Mouse (Mus musculus) MEL-GATA-1-ER (cell line): ENCODE measurements at regions not wholly inside any gene's neighbourhood (a gene's known extent, or its start where the extent isn't known, plus 50 kb on each side); places are given as distances from the start of the nearest gene placed in this dataset.
A peak's percentile ranks its signal among the peaks of the same experiment; 100 is the strongest.
"Not testable (repeated sequence)": the region's sequence is repeated elsewhere in the genome, so short reads cannot be mapped to it uniquely, and the experiment has no call there.

ENCODE experiments used
- DNase-seq: peaks from one replicate; pipeline ENCODE4 v3.0.0-alpha.2; 2012; ENCODE audit warnings: low read depth; ENCODE audit errors: extremely low read depth

DNA sequence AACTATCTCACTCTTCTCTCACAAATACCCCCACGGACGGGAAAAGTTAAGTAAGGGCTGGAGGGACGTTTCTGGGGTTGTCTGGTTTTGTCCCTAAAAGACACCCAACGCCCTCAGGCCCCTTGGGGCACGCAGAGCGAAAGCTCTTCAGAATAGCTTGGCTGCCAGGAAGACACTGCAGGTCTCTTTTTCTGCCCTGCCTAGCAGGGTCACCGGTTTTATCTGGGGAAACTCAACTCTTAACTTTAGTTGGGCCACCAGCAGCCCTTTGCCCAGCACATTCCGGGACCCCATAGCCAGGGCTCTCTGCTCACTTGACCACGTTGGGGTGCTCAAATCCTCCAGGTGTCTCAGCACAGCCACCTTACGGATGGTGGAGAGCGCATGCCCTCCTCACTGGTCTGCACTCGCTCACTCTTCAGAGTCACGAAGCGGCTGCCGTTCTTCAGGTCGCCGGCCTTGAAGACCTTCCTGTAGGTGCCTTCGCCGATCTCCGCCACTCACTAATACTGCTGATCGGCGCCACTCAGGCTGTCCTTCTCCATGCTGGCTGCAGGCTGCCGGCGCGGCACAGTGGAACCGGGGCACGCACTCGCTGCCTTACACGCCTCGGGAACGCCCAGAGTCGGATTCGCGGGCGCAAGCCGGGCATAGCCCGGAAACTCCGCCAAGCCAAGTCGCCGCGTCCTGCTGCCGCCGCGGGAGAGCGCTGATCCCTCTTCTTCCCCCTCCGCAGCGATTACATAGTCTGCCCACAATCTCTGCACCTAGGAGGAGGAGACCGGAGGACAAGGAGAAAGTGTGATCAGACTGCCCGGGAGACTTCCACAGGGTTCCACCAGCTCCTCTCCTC, 83.0 kb downstream of the Ulbp1 start:
- no peak for DNase-seq

DNA sequence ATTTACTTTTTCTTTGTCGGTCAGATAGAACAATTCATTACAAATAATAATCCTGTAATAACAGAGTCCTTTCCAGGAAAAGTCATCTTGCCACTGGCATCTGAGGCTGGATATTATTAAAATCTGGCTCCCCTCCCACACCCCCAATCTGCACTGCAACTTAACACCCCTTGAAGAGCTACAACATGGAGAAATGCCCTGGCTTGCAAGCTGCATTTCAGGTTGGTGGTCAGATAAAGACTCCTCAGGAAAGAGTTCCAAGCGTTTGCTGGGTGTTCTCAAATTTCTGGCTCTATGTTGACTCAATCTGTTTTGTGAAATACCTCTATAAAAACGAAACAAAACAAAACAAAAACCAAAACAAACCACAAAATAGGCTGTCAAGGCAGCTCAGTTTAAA, 114.6 kb downstream of the Ulbp1 start:
- DNase-seq = not testable (repeated sequence)

DNA sequence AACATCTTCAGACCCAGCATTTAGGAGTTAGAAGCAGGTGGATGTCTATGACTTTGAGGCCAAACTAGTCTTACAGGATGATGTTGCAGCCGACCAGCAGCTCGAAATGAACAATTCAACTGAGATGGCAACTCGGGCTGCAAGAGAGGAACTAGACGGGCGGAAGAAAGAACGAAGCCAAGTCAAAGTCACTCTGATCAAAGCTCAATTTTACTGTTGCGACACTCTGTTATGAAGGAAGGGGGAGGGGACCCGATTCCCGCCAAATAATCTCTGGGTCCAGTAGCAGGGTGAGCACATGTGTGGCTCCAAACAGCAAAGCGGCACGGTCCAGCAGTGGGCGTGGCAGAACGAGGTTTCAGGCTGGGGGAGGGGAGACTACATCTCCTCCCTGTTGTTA, 129.1 kb downstream of the Ulbp1 start:
- not testable (repeated sequence) for DNase-seq

DNA sequence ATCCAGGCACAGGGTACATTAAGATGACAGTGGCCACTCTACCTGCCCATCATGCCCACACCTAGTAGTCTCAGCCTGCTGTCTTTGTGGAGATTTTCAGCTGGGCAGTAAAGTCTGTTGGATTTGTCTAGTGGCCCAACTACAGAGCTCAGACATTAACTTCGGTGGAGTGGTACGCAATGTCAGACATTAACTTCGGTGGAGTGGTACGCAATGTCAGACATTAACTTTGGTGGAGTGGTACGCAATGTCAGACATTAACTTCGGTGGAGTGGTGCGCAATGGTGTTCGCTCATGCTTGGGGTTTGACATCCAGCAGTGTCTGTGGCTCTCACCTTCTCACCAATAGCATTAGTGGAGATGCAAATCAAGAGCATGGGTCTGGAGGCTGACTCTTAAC, 129.7 kb downstream of the Ulbp1 start:
- DNase-seq = not testable (repeated sequence)

DNA sequence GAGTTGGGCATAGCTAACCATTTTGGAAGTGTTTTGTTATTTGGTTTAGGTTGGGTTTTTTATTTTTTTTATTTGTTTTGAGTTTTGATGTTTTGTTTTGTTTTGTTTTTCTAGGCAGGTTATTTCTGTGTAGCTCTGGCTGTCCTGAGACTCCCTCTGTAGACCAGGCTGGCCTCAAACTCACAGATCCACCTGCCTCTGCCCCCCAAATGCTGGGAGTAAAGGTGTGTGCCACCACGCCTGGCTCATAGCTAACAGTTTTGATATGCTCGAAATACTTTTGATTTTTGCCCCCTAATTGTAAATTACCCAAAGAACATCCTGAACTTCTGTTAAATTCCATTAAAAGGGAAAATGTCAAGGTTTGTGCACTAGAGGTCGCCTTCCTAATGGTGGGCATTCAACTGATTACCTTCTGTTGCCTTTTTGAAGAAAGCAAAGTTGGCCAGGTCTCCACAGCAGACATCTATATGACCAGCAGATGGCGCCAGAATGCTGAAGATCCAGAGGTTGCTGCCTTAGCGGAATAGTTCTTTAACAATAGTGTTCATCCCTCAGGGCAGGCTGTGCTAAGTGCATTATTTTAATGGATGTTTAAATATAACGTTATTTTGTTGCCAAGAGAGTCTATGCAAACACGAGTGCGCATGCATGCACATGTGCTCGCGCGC, 121.2 kb upstream of the Cnksr3 start:
- peak; percentile 41 for DNase-seq

DNA sequence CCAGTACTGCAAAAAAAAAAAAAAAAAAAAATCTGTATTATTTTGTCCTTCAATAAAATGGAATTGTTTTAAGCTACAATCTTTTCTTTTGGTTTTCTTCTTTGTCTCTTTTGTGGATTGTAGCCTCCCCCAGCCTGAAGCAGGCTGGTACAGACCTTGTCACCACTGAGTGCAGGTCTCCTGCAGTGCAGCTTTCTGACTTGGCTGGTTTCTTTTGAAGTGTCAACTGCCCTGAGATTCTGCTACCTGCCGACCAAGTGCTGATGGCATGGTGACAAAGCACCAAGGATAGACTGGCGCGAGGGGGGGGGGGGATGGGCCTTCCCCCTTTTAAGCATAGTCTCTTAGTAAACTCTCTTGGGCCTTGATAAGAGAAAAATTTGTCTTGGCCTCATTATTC, 116.2 kb upstream of the Cnksr3 start:
- DNase-seq = no peak

DNA sequence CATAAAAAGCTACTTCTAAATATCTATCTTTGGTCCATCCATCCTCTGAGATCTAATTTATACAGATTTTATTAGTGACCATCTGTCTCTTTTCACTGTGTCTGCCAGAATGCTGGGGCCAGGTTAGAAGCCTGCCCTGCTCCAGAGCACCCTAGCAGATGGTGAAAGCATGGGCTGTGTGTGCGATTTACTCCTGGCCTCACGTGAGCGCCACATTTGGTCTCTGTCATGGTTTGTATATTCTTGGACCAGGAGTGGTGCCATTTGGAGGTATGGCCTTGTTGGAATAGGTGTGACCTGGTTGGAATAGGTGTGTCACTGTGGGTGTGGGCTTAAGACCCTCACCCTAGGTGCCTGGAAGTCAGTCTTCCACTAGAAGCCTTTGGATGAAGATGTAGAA, 115.0 kb upstream of the Cnksr3 start:
- DNase-seq = not testable (repeated sequence)

DNA sequence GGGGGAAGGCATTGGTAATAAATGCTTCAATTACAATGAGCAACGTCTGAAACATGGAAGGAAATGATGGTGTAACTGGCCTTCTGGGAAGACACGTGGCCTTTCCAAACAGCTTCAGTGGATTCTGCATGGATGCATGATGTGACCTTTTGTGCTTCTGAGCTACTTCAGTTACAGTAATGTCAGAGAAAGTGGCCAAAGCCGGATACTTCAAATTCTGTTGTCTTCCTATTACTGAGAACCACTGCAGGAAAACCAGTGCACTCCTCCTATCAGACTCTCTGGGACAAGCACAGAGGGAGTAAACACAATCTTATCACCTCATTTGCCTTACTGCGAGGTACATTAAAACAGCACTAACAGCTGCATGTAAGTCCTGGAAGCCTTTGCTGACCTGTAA, 113.0 kb upstream of the Cnksr3 start:
- no peak for DNase-seq

DNA sequence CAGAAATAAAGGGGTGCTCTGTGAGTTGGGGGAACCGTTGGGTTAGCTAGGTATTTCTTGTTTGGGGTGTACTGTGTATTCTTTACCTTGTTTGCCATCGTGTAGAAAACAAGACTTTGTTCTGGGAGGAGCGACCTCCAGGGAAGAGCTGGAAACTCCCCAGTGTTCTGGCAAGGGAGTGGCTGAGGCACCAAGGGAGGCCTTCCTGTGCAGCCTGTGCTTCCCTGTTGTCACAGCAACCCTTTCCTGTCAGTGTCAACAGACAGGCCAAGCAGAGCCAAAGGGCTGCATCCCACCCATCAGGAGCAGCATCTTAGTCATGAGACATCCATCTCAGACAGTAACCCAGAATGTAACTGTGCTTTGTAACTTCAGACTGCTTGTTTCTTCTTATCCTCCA, 111.2 kb upstream of the Cnksr3 start:
- DNase-seq = no peak

DNA sequence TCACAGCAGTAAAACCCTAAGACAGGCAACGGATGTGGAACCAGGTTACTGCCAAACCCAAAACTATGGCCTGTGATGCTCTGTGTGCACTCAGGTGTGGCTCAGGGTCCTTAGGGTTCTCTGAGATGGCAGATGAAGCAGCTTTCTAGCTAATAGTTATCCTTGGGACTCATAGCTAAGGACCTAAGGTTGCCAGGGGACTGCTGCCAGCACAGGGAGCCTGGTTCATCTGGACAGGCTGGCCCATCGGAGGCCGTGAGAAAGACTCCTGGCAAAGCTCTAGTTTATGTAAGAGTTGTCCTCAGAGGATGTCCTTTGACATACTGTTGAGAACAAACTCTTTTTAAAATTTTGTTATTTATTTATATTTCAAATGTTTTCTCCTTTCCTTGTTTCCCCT, 97.9 kb upstream of the Cnksr3 start:
- no peak for DNase-seq

DNA sequence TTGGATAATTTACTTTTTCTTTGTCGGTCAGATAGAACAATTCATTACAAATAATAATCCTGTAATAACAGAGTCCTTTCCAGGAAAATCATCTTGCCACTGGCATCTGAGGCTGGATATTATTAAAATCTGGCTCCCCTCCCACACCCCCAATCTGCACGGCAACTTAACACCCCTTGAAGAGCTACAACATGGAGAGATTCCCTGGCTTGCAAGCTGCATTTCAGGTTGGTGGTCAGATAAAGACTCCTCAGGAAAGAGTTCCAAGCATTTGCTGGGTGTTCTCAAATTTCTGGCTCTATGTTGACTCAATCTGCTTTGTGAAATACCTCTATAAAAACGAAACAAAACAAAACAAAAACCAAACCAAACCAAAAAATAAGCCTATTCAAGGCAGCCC, 93.8 kb upstream of the Cnksr3 start:
- not testable (repeated sequence) for DNase-seq

DNA sequence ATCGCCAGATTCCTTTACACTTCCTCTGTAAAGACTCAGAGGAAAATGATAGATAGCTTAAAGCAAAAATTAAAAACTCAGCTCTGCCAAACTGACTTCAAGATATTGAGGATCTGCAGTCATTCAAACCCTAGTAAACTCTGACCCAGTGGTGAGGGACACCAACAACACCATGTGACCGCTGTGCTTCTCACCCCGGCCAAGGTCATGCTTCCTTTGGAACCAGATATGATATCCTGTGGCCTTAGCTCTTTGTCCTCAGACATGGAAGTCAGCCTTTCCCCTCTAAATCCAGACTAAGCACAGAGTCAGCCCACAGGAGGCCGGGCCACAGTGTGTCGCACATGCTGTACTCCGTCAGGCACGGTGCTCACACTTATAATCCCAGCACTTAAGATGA, 86.3 kb upstream of the Cnksr3 start:
- DNase-seq = no peak

DNA sequence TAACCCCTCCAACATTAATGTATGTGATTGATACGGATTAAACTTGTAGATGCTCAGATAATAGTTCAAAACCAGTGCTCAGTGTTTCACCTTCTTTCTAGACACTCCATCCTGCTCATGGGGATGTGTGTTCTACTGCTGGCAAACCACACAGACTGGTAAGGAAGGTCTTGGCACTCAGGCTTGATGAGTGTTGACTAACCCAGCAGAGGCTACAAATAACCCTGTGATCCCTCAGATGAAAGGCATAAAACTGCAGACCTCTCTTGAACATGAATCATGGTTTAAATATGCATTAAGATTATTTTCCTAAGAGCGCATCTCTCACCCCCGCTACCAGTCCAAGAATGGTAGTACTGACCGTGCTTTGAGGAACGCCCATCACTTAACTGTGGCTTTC, 83.9 kb upstream of the Cnksr3 start:
- DNase-seq = no peak

DNA sequence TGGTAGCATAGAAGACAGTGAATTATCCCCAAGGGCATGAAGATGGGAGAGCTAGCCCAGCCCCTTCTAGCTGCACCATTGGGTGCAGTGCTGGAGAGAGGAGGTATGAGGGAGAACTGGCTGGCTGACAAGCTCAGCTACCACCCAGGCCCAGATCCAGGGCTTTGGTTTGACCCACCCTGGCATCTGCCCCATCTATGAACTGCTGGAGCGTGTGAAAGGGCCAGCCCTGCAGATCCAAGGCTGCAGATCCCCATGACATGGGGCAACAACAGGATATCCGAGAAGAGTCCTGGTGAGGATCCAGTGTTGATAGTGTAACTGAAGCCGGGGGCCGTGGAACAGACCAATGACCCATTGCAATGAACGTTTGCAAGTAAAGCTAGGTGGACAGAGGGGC, 81.2 kb upstream of the Cnksr3 start:
- DNase-seq = no peak

DNA sequence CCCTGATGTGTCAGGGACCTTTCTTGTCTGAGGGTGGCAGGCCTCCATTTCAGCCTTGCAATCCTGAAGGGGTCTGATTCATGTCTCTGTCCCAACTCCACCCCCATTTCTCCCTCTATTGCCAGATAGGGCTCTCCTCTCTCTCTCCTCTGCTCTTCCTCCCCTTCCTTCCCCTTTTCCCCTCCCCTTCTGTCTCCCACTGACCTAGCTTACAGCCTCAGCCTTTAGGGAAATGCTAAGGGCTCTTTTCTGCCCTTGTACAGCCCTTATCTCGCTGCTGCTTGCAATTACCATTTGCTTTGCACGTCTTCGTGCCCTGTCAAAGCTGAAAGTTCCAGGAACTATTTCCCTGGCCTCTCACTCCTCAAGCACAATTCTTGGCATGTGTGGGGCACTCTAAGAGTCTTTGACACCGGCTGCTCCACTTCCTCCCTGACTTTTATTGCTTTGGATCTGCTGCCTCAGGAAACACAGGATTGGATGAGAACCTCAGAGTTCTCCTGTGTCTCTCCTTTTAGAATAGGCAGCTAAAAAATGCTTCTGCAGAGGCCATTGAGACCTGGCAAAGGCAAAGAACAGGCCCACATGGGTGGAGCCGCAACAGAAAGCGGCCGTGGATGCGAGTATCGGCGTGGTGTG, 77.9 kb upstream of the Cnksr3 start:
- no peak for DNase-seq

DNA sequence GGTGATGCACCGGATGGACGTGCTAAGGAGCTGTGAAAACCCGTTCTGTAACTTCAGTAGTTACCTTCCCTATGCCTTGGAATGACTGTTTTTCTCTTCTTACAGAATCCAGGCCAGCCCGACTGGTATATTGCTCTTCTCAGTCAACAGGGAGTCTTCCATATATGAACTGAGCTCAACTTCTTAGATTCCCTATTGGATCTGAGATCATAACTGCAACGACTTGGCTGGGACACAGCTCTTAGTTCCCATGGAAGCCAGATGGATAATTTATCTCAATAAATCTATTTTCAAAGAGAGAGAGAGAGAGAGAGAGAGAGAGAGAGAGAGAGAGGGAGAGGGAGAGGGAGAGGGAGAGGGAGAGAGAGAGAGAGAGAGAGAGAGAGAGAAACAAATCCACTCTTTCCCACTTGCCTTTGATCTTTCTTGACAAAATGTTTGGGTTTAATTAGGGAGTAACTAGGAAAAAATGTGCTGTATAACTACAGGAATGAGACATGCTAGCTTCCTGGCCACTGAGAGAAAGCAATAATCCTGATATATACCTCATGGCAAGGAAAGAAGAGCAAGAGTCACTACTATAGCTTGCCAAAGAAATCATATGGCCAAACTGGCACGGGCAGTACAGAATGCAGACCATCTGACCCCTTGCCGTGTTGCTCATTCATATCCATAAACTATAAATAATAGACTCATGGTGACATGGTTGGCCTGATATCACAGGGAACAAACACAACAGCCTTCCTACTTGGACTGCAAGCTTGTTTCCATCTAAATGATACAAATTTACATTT, 73.3 kb upstream of the Cnksr3 start:
- DNase-seq = no peak

DNA sequence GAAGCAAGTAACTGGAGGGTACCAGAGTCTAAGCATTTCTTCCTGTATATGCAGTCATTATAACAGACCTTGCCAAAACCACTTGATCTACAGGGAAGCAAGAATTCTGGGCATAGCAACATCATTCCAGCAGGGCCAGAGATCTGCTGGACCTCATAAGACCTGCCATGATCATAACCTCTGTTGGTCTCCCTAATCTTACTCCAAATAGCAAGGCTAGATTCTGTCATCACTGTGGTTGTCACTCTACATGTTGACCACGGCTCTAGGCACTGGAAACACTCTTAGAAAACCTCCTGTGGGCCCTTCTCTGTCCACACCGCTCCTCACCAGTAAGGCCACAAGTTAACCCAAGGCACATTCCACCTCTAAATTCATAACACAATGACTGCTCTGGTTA, 68.4 kb upstream of the Cnksr3 start:
- no peak for DNase-seq

DNA sequence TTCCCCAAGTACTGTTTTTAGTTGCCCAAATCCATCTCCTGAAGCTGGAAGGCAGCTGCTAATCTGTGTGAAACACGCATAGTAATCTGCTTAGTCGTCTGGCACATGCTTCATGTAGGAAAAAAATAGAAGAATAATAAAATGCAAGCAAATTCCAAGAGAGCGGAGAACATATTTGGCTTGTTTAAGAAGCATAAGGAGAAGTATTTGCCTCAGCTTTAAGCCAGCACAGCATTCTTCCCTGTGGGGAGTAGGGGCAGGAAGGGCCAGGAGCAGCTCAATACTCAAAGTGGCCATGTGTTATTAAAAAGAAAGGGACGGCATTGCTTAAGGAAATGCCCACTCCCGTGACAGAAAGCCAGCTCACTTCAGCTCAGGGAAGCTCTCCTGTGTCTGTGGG, 66.8 kb upstream of the Cnksr3 start:
- no peak for DNase-seq

DNA sequence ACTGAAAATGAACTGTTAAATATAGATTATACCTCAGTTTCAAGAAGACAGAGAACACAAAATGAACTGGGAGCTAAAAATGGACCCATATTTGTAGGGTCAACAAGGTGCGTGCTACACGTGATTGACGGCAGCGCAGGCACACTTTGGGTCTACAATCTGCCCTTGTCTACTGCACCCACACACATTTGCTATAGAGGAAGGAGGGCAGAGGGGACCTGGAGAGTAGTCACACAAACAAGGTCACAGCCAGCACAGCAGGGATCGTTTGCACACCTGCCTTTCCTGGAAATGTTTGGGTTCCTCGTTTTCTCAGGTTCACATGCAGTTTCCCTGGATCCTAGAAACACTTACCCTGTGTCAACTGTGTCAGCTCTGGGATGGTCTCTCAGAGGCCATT, 63.3 kb upstream of the Cnksr3 start:
- DNase-seq = no peak

DNA sequence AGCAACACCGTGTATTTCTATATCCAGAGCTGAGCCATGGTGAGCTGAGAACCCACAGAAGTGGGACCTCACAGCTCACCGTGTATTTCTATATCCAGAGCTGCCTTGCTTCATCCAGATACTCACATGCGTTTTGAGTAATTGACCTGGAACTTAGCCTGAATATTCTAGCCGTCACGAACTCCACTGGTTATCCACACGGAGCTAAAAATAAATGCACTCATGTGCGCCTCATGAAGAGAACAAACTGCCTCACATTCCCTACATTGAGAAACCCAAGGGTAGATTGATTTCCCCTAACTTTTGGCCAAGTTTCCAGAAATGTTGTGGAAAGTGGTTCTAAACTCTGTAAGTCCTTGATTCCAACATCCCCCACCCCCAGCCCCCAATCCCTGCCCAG, 62.4 kb upstream of the Cnksr3 start:
- DNase-seq = no peak

DNA sequence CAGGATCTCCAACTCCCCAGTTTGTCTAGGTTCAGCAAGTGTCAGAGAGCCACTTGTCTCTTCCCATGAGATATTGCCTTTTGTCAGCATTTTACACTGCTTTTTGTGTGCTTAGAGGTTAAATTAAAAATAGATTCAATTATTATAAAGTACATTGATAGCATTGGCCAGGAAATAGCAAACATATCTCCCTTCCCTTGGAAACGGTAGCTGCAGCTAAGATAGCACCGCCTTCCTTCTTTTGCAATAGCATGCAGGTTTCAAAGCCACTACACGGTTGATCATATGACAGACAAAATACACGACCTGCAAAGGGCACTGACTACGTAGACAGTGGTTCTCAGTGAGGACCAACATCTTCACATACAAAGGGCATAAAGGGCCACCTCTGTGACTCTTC, 59.1 kb upstream of the Cnksr3 start:
- DNase-seq = no peak
